Mouse (Mus musculus): ENCODE results near the gene Tpx2. TPM values are rescaled to one million over a fixed set of nuclear protein-coding genes. Genes with fewer than 3 reads are reported as not detected.

Gene Tpx2
- polyA plus RNA-seq, 1 experiment = 26.3 TPM

GRCm38 (mm10) chr2:152810158-152810941 is 37.4 kb upstream of the Tpx2 start:
- peaks cover 69% of the 10 kb centered on the region for H3K79me2 ChIP-seq (ENCODE audit: control insufficient read depth, insufficient read depth)
- H3K4me3 ChIP-seq = no peak overlapping the region
- peak overlapping the region; percentile 41 for H3K4me2 ChIP-seq (ENCODE audit: low read depth)
- H3K36me3 ChIP-seq (ENCODE audit: control insufficient read depth, insufficient read depth) = peaks cover 4% of the 10 kb centered on the region
- H3ac ChIP-seq (ENCODE audit: control insufficient read depth, insufficient read length) = no peak overlapping the region
- TF ChIP-seq CEBPB (IDR thresholded peaks at IDR 0.05; ENCODE audit: insufficient read depth, poor library complexity, severe bottlenecking) (peak; percentile 50; the same call in 1 of the 2 replicates), TCF3 (IDR thresholded peaks at IDR 0.05; ENCODE audit: insufficient read length, low read depth) (no peak), USF1 (IDR thresholded peaks at IDR 0.05; ENCODE audit: low read depth) (no peak), E2F4 (IDR thresholded peaks at IDR 0.05; ENCODE audit: insufficient read depth) (no peak), MAX (IDR thresholded peaks at IDR 0.05; ENCODE audit: low read depth) (no peak), TCF12 (IDR thresholded peaks at IDR 0.05; ENCODE audit: insufficient read depth, poor library complexity, severe bottlenecking) (peak; percentile 86), REST (IDR thresholded peaks at IDR 0.05; ENCODE audit: insufficient read depth, insufficient read length) (no peak), POLR2A (IDR thresholded peaks at IDR 0.05; ENCODE audit: insufficient read length, low read depth) (no peak), MYOG (IDR thresholded peaks at IDR 0.05; ENCODE audit: control insufficient read depth in 1 of 3, insufficient read depth in 1 of 3, insufficient read length in 2 of 3, low read depth in 2 of 3) (peak in 2 of 3 experiments; percentile 77 to 86), MYOD1 (IDR thresholded peaks at IDR 0.05; ENCODE audit: control insufficient read depth in 1 of 3, insufficient read length in 2 of 3, low read depth in 2 of 3) (peak in 2 of 3 experiments; percentile 78 to 89), POLR2AphosphoS2 (IDR thresholded peaks at IDR 0.05; ENCODE audit: insufficient read length, low read depth) (no peak), SRF (IDR thresholded peaks at IDR 0.05; ENCODE audit: control insufficient read depth, insufficient read length, low read depth) (no peak)
- no peaks in the 10 kb centered on the region for H3K27me3 ChIP-seq (ENCODE audit: control insufficient read depth, insufficient read depth, insufficient read length)

GRCm38 (mm10) chr2:152811336-152812165 is 36.2 kb upstream of the Tpx2 start:
- Histone ChIP-seq H3K4me3 (no peak overlapping the region), H3ac (ENCODE audit: control insufficient read depth, insufficient read length) (no peak overlapping the region), H3K4me2 (ENCODE audit: low read depth) (peak overlapping the region; percentile 41), H3K27me3 (ENCODE audit: control insufficient read depth, insufficient read depth, insufficient read length) (no peaks in the 10 kb centered on the region), H3K79me2 (ENCODE audit: control insufficient read depth, insufficient read depth) (peaks cover 77% of the 10 kb centered on the region), H3K36me3 (ENCODE audit: control insufficient read depth, insufficient read depth) (peaks cover 4% of the 10 kb centered on the region)
- no peak for TF ChIP-seq REST (IDR thresholded peaks at IDR 0.05; ENCODE audit: insufficient read depth, insufficient read length)
- no peak for TF ChIP-seq SRF (IDR thresholded peaks at IDR 0.05; ENCODE audit: control insufficient read depth, insufficient read length, low read depth)
- TF ChIP-seq POLR2A (IDR thresholded peaks at IDR 0.05; ENCODE audit: insufficient read length, low read depth) = no peak
- no peak for TF ChIP-seq E2F4 (IDR thresholded peaks at IDR 0.05; ENCODE audit: insufficient read depth)
- TF ChIP-seq CEBPB (IDR thresholded peaks at IDR 0.05; ENCODE audit: insufficient read depth, poor library complexity, severe bottlenecking) = no peak
- peak in 1 of 3 experiments; percentile 64 for TF ChIP-seq MYOG (IDR thresholded peaks at IDR 0.05; ENCODE audit: control insufficient read depth in 1 of 3, insufficient read depth in 1 of 3, insufficient read length in 2 of 3, low read depth in 2 of 3)
- TF ChIP-seq MYOD1 (IDR thresholded peaks at IDR 0.05; ENCODE audit: control insufficient read depth in 1 of 3, insufficient read length in 2 of 3, low read depth in 2 of 3) = peak in 2 of 3 experiments; percentile 46 to 76
- TF ChIP-seq TCF3 (IDR thresholded peaks at IDR 0.05; ENCODE audit: insufficient read length, low read depth) = no peak
- no peak for TF ChIP-seq POLR2AphosphoS2 (IDR thresholded peaks at IDR 0.05; ENCODE audit: insufficient read length, low read depth)
- peak; percentile 18 for TF ChIP-seq TCF12 (IDR thresholded peaks at IDR 0.05; ENCODE audit: insufficient read depth, poor library complexity, severe bottlenecking)
- TF ChIP-seq MAX (IDR thresholded peaks at IDR 0.05; ENCODE audit: low read depth) = no peak
- no peak for TF ChIP-seq USF1 (IDR thresholded peaks at IDR 0.05; ENCODE audit: low read depth)

GRCm38 (mm10) chr2:152813232-152813631 is 34.5 kb upstream of the Tpx2 start:
- H3K79me2 ChIP-seq (ENCODE audit: control insufficient read depth, insufficient read depth) = peaks cover 76% of the 10 kb centered on the region
- no peaks in the 10 kb centered on the region for H3K27me3 ChIP-seq (ENCODE audit: control insufficient read depth, insufficient read depth, insufficient read length)
- H3K36me3 ChIP-seq (ENCODE audit: control insufficient read depth, insufficient read depth) = no peaks in the 10 kb centered on the region
- no peak overlapping the region for H3K4me2 ChIP-seq (ENCODE audit: low read depth)
- TF ChIP-seq E2F4 (IDR thresholded peaks at IDR 0.05; ENCODE audit: insufficient read depth) = no peak
- no peak for TF ChIP-seq POLR2A (IDR thresholded peaks at IDR 0.05; ENCODE audit: insufficient read length, low read depth)
- no peak for TF ChIP-seq REST (IDR thresholded peaks at IDR 0.05; ENCODE audit: insufficient read depth, insufficient read length)
- no peak for TF ChIP-seq CEBPB (IDR thresholded peaks at IDR 0.05; ENCODE audit: insufficient read depth, poor library complexity, severe bottlenecking)
- no peak for TF ChIP-seq TCF3 (IDR thresholded peaks at IDR 0.05; ENCODE audit: insufficient read length, low read depth)
- no peak for TF ChIP-seq MAX (IDR thresholded peaks at IDR 0.05; ENCODE audit: low read depth)
- no peak for TF ChIP-seq USF1 (IDR thresholded peaks at IDR 0.05; ENCODE audit: low read depth)
- TF ChIP-seq SRF (IDR thresholded peaks at IDR 0.05; ENCODE audit: control insufficient read depth, insufficient read length, low read depth) = no peak
- TF ChIP-seq MYOG (IDR thresholded peaks at IDR 0.05; ENCODE audit: control insufficient read depth in 1 of 3, insufficient read depth in 1 of 3, insufficient read length in 2 of 3, low read depth in 2 of 3) = no peak
- TF ChIP-seq MYOD1 (IDR thresholded peaks at IDR 0.05; ENCODE audit: control insufficient read depth in 1 of 3, insufficient read length in 2 of 3, low read depth in 2 of 3) = no peak
- no peak overlapping the region for H3ac ChIP-seq (ENCODE audit: control insufficient read depth, insufficient read length)
- no peak overlapping the region for H3K4me3 ChIP-seq

GRCm38 (mm10) chr2:152814213-152814874 is 33.4 kb upstream of the Tpx2 start:
- H3K27me3 ChIP-seq (ENCODE audit: control insufficient read depth, insufficient read depth, insufficient read length) = no peaks in the 10 kb centered on the region
- peaks cover 76% of the 10 kb centered on the region for H3K79me2 ChIP-seq (ENCODE audit: control insufficient read depth, insufficient read depth)
- no peak overlapping the region for H3K4me2 ChIP-seq (ENCODE audit: low read depth)
- no peak for TF ChIP-seq TCF3 (IDR thresholded peaks at IDR 0.05; ENCODE audit: insufficient read length, low read depth)
- peak in 1 of 3 experiments; percentile 38 for TF ChIP-seq MYOD1 (IDR thresholded peaks at IDR 0.05; ENCODE audit: control insufficient read depth in 1 of 3, insufficient read length in 2 of 3, low read depth in 2 of 3)
- H3K36me3 ChIP-seq (ENCODE audit: control insufficient read depth, insufficient read depth) = peaks cover 9% of the 10 kb centered on the region
- no peak overlapping the region for H3K4me3 ChIP-seq
- no peak overlapping the region for H3ac ChIP-seq (ENCODE audit: control insufficient read depth, insufficient read length)

Data from myocyte (in vitro differentiated cells).